14 mouse cellular contexts compared by ENCODE assay signal in genomic region chr3:83844766-83845520, GRCm38 (mm10). TPM values are rescaled to one million over a fixed set of nuclear protein-coding genes. Genes with fewer than 3 reads are reported as not detected.
DNase-seq lines count a peak whose midpoint lies in the region; ATAC-seq and TF ChIP-seq lines count a peak whose summit lies in the region.
"Had no signal": no experiment of that assay in that cellular context is flagged by ENCODE, and none has a peak within 500 bp of the region (broad histone marks: within the 10 kb centered on the region; RNA-seq: fewer than 3 reads in every experiment).

No protein-coding gene starts in this region.

- no peaks in the 10 kb centered on the region for H3K4me1 ChIP-seq in kidney, postnatal 0 days (replicated peaks; ENCODE audit: insufficient read depth, low read length)
- H3K4me1 ChIP-seq in CH12.LX (ENCODE audit: control insufficient read depth in 1 of 2, insufficient read depth in 2 of 2): peaks cover 11 to 49% of the 10 kb centered on the region in 2 experiments
- peaks cover 7% of the 10 kb centered on the region; the same call in 1 of the 2 replicates for H3K4me1 ChIP-seq in embryonic fibroblast, embryonic 13.5 days (ENCODE audit: control insufficient read depth, insufficient read depth, low read length)
- H3K4me1 ChIP-seq: stomach, embryonic 15.5 days had no signal

- H3K36me3 ChIP-seq in kidney, postnatal 0 days (ENCODE audit: insufficient read depth, low read length): no peaks in the 10 kb centered on the region
- H3K36me3 ChIP-seq in CH12.LX (replicated peaks in 1 of 2; ENCODE audit: control insufficient read depth in 1 of 2, insufficient read depth in 1 of 2, low read length in 1 of 2): no peaks in the 10 kb centered on the region
- H3K36me3 ChIP-seq: heart, embryonic 15.5 days; limb, embryonic 15.5 days; stomach, embryonic 15.5 days had no signal

- 60% methylated on average over 8 of the region's 8 CpGs for WGBS in kidney, postnatal 0 days

- no peak overlapping the region for H3K27ac ChIP-seq in kidney, postnatal 0 days
- no peak overlapping the region for H3K27ac ChIP-seq in CH12.LX (ENCODE audit: insufficient read depth, low read depth)
- peak overlapping the region; percentile 31; the same call in 1 of the 2 replicates for H3K27ac ChIP-seq in embryonic fibroblast, embryonic 13.5 days (ENCODE audit: insufficient read depth, low read length)
- H3K27ac ChIP-seq: heart, embryonic 15.5 days; left cerebral cortex, adult 2 months; limb, embryonic 15.5 days; stomach, embryonic 15.5 days had no signal

- H3K9ac ChIP-seq in kidney, postnatal 0 days (ENCODE audit: low read depth, low read length): no peak overlapping the region
- H3K9ac ChIP-seq in CH12.LX (ENCODE audit: insufficient read depth, low read depth): no peak overlapping the region
- H3K9ac ChIP-seq: heart, embryonic 15.5 days; limb, embryonic 15.5 days; stomach, embryonic 15.5 days had no signal

- dilution Hi-C loops in CH12.LX (cut with MboI; ENCODE audit: extremely low pct_ligation_motif_present, extremely low pct_unique_long_range_greater_than_20kb, low sequenced_read_pairs): no loop called here

- TF ChIP-seq RAD21 in CH12.LX (IDR thresholded peaks at IDR 0.05; ENCODE audit: low read depth, low read length): no peak

- ATAC-seq in kidney, postnatal 0 days (replicated peaks; ENCODE audit: low FRiP score, low read depth): 0 out of 2 replicates have a peak, but pooled peaks have one; percentile 66
- ATAC-seq in megakaryocyte progenitor cell, adult 5-6 weeks (replicated peaks; ENCODE audit: poor library complexity): peak; percentile 66
- ATAC-seq: activated CD4-positive, CD25-positive, alpha-beta regulatory T cell, adult 4 months; hindbrain, embryonic 16.5 days had no signal

- H3K9me3 ChIP-seq in kidney, postnatal 0 days (replicated peaks; ENCODE audit: low read length): no peaks in the 10 kb centered on the region
- no peaks in the 10 kb centered on the region for H3K9me3 ChIP-seq in CH12.LX (replicated peaks; ENCODE audit: low read length)
- H3K9me3 ChIP-seq: heart, embryonic 15.5 days; limb, embryonic 15.5 days; stomach, embryonic 15.5 days had no signal

- no peaks in the 10 kb centered on the region for H3K27me3 ChIP-seq in kidney, postnatal 0 days (ENCODE audit: insufficient read depth, low read length)
- H3K27me3 ChIP-seq in CH12.LX (replicated peaks): no peaks in the 10 kb centered on the region
- H3K27me3 ChIP-seq: heart, embryonic 15.5 days; stomach, embryonic 15.5 days had no signal

- no peak for TF ChIP-seq POLR2A in CH12.LX (IDR thresholded peaks at IDR 0.05; ENCODE audit: low read depth, low read length)
- TF ChIP-seq POLR2A in embryonic fibroblast, embryonic 13.5 days (IDR thresholded peaks at IDR 0.05; ENCODE audit: low read depth, low read length): no peak

- in situ Hi-C loops in CH12.LX (cut with MboI; ENCODE audit: low pct_ligation_motif_present, low pct_unique_long_range_greater_than_20kb, low sequenced_read_pairs): no loop called here

- no peak for TF ChIP-seq CTCF in kidney, postnatal 0 days (IDR thresholded peaks at IDR 0.05; ENCODE audit: low read depth)
- no peak for TF ChIP-seq CTCF in CH12.LX (conservative IDR thresholded peaks at IDR 0.05 in 1 of 2, IDR thresholded peaks at IDR 0.05 in 1 of 2; ENCODE audit: low read depth in 2 of 2, low read length in 2 of 2)
- TF ChIP-seq CTCF in embryonic fibroblast, embryonic 13.5 days (IDR thresholded peaks at IDR 0.05; ENCODE audit: borderline replicate concordance, insufficient read depth, low read length): no peak

- no peak overlapping the region for H3K4me2 ChIP-seq in kidney, postnatal 0 days (ENCODE audit: low read length)
- no peak overlapping the region for H3K4me2 ChIP-seq in CH12.LX (ENCODE audit: insufficient read depth, low read depth, poor library complexity, severe bottlenecking)
- H3K4me2 ChIP-seq: heart, embryonic 15.5 days; limb, embryonic 15.5 days; stomach, embryonic 15.5 days had no signal

- no peak overlapping the region for H3K4me3 ChIP-seq in kidney, postnatal 0 days (replicated peaks; ENCODE audit: low read depth, low read length)
- H3K4me3 ChIP-seq in CH12.LX (replicated peaks in 1 of 3; ENCODE audit: low read depth in 2 of 3, low read length in 2 of 3, poor library complexity in 1 of 3): no peak overlapping the region
- no peak overlapping the region for H3K4me3 ChIP-seq in embryonic fibroblast, embryonic 13.5 days (ENCODE audit: insufficient read depth, low read length)
- H3K4me3 ChIP-seq: heart, embryonic 15.5 days; left cerebral cortex, adult 2 months; limb, embryonic 15.5 days; stomach, embryonic 15.5 days had no signal

- peak; percentile 98 for TF ChIP-seq EP300 in CH12.LX (IDR thresholded peaks at IDR 0.05; ENCODE audit: low read length)

- H3K79me2 ChIP-seq in CH12.LX (replicated peaks; ENCODE audit: control insufficient read depth, extremely low read depth, insufficient read depth, poor library complexity, severe bottlenecking): no peaks in the 10 kb centered on the region

- DNase-seq in kidney, postnatal 0 days (ENCODE audit: low spot score): peak; percentile 13
- no peak for DNase-seq in kidney, postnatal 14 days
- peak; percentile 73 for DNase-seq in CH12.LX (ENCODE audit: extremely low read depth)
- no peak for DNase-seq in frontal cortex, adult 2 months (ENCODE audit: extremely low spot score in 1 of 2, low spot score in 1 of 2)
- DNase-seq in urinary bladder, adult 18-20 months (ENCODE audit: low spot score in 2 of 2): no peak
- DNase-seq: embryo, embryonic 11 days had no signal

TF ChIP-seq in CH12.LX, 34 proteins besides CTCF, POLR2A, EP300 and RAD21:
- TF ChIP-seq MAX (IDR thresholded peaks at IDR 0.05; ENCODE audit: low read length) (peak; percentile 80), TCF12 (IDR thresholded peaks at IDR 0.05; ENCODE audit: low read depth, low read length) (no peak), ZC3H11A (IDR thresholded peaks at IDR 0.05; ENCODE audit: low read depth, low read length) (no peak), BHLHE40 (IDR thresholded peaks at IDR 0.05; ENCODE audit: low read depth, low read length) (peak; percentile 87), E2F4 (IDR thresholded peaks at IDR 0.05; ENCODE audit: insufficient replicate concordance, low read depth, low read length) (no peak), RCOR1 (conservative IDR thresholded peaks at IDR 0.05; ENCODE audit: low read depth, low read length) (no peak), ZNF384 (IDR thresholded peaks at IDR 0.05; ENCODE audit: low read depth, low read length) (no peak), NRF1 (IDR thresholded peaks at IDR 0.05; ENCODE audit: low read depth, low read length) (no peak), MYC (IDR thresholded peaks at IDR 0.05; ENCODE audit: low read depth, low read length) (peak; percentile 93), UBTF (IDR thresholded peaks at IDR 0.05; ENCODE audit: low read depth, low read length) (no peak), ZMIZ1 (IDR thresholded peaks at IDR 0.05; ENCODE audit: low read depth, low read length) (no peak), ETS1 (conservative IDR thresholded peaks at IDR 0.05; ENCODE audit: low read depth, low read length) (peak; percentile 71), MAZ (IDR thresholded peaks at IDR 0.05; ENCODE audit: low read depth, low read length) (no peak), POLR2AphosphoS2 (IDR thresholded peaks at IDR 0.05; ENCODE audit: low read depth, low read length) (no peak), JUN (IDR thresholded peaks at IDR 0.05; ENCODE audit: insufficient read depth, low read depth, low read length) (peak; percentile 91), NELFE (IDR thresholded peaks at IDR 0.05; ENCODE audit: low read depth, low read length) (no peak), JUND (conservative IDR thresholded peaks at IDR 0.05; ENCODE audit: low read depth, low read length) (peak; percentile 97), IRF4 (IDR thresholded peaks at IDR 0.05; ENCODE audit: low read depth, low read length) (peak; percentile 96), USF1 (IDR thresholded peaks at IDR 0.05; ENCODE audit: low read depth, low read length) (peak; percentile 43; the same call in 1 of the 2 replicates), MEF2A (IDR thresholded peaks at IDR 0.05; ENCODE audit: borderline replicate concordance, low read depth, low read length) (peak; percentile 73; the same call in 1 of the 2 replicates), SMC3 (IDR thresholded peaks at IDR 0.05; ENCODE audit: low read depth, low read length) (no peak), USF2 (conservative IDR thresholded peaks at IDR 0.05; ENCODE audit: low read depth, low read length) (peak; percentile 42), TBP (conservative IDR thresholded peaks at IDR 0.05; ENCODE audit: low read depth, low read length) (no peak)

RNA-seq across cellular contexts. Expression of gene Tlr2, which starts 3.4 kb away (rescaled TPM):
- 3.9 and 4.4 TPM in 2 replicates for polyA plus RNA-seq in kidney, postnatal 0 days (2015; fragmentation: Nextera tagmentation; extraction: Ambion mirVana)
- total RNA-seq in CH12.LX (2012; rRNA removed): 8.4 and 8.8 TPM in 2 replicates
- total RNA-seq in CH12.LX (2014; rRNA removed): 19.9 and 21.5 TPM in 2 replicates
- polyA plus RNA-seq in CH12.LX (2012; ENCODE audit: insufficient read length, low read depth): 19.3 and 19.6 TPM in 2 replicates
- 3.1 and 4.7 TPM in 2 replicates for polyA plus RNA-seq in embryonic fibroblast, embryonic 13.5 days (2011; ENCODE audit: insufficient read length, low read depth, missing spikeins)
- 9.3 and 15.9 TPM in 2 replicates for total RNA-seq in megakaryocyte progenitor cell, adult 5-6 weeks (2015)
- total RNA-seq in megakaryocyte progenitor cell, adult 5-6 weeks (2017): 10.6 and 16.0 TPM in 2 replicates
- 0.97 and 1.3 TPM in 2 replicates for polyA plus RNA-seq in frontal cortex, adult 2 months (2012; rRNA removed)

Comparison
In these comparisons a context has a peak if more than half of its experiments do, and no peak if none do; other contexts are left out.
1. DNase-seq: peak in kidney, postnatal 0 days (single experiment) and CH12.LX (single experiment); none in kidney, postnatal 14 days (single experiment), frontal cortex, adult 2 months (0 of 2) and urinary bladder, adult 18-20 months (0 of 2).